Mouse (Mus musculus) megakaryocyte progenitor cell, adult 5-6 weeks (primary cell): ENCODE measurements around the gene Unk. TPM values are rescaled to one million over a fixed set of nuclear protein-coding genes. Genes with fewer than 3 reads are reported as not detected.
A peak's percentile ranks its signal among the peaks of the same experiment; 100 is the strongest.
"Not testable (repeated sequence)": the region's sequence is repeated elsewhere in the genome, so short reads cannot be mapped to it uniquely, and the experiment has no call there.

Source experiments
- ATAC-seq: replicated peaks from 2 replicates; pipeline ENCODE4 v1.8.0; 2016; ENCODE audit warnings: mild to moderate bottlenecking, moderate TSS enrichment, inconsistent platforms; ENCODE audit not compliant: poor library complexity
- total RNA-seq, 2 experiments: library from RNA; stranded (forward) in 1 of 2; stranded (reverse) in 1 of 2; fragments of 157-497, 149-512 nt in 1 of 2; fragments of 200-1000 nt in 1 of 2; gene quantifications; 2 replicates each; pipeline versions ENCODE4 v1.2.3 to v1.2.4; 2015 to 2017

Gene Unk
- total RNA-seq, 2 experiments from 2014 or later = 13.7 to 18.7 TPM

- peak; percentile 58 for ATAC-seq
Measured at GRCm38 (mm10) chr11:116087194-116088130, 57.3 kb downstream of the Unk start.

GRCm38 (mm10) chr11:116088188-116088587, 58.1 kb downstream of the Unk start:
- ATAC-seq = no peak

- peak; percentile 9; the same call in 1 of the 2 replicates for ATAC-seq
Measured at GRCm38 (mm10) chr11:116088741-116089394, 58.7 kb downstream of the Unk start.

GRCm38 (mm10) chr11:116089545-116089944, 59.4 kb downstream of the Unk start:
- ATAC-seq = no peak

GRCm38 (mm10) chr11:116091591-116091990, 61.5 kb downstream of the Unk start:
- ATAC-seq = no peak

- ATAC-seq = not testable (repeated sequence)
Measured at GRCm38 (mm10) chr11:116092959-116093358, 62.8 kb downstream of the Unk start.

GRCm38 (mm10) chr11:116093771-116094565, 63.8 kb downstream of the Unk start:
- peak; percentile 67 for ATAC-seq

- no peak for ATAC-seq
Measured at GRCm38 (mm10) chr11:116095573-116095972, 65.5 kb downstream of the Unk start.

GRCm38 (mm10) chr11:116096213-116097108, 66.3 kb downstream of the Unk start:
- peak; percentile 45; the same call in 1 of the 2 replicates for ATAC-seq

GRCm38 (mm10) chr11:116098711-116099460, 68.8 kb downstream of the Unk start:
- ATAC-seq = no peak

GRCm38 (mm10) chr11:116099462-116099861, 69.3 kb downstream of the Unk start:
- no peak for ATAC-seq

- no peak for ATAC-seq
Measured at GRCm38 (mm10) chr11:116100385-116100784, 70.3 kb downstream of the Unk start.

GRCm38 (mm10) chr11:116100839-116101238, 70.7 kb downstream of the Unk start:
- ATAC-seq = no peak

GRCm38 (mm10) chr11:116101931-116102381, 71.8 kb downstream of the Unk start:
- ATAC-seq = peak; percentile 9; the same call in 1 of the 2 replicates

GRCm38 (mm10) chr11:116102472-116102871, 72.3 kb downstream of the Unk start:
- ATAC-seq = no peak

- ATAC-seq = no peak
Measured at GRCm38 (mm10) chr11:116103572-116103971, 73.5 kb downstream of the Unk start.

- 0 out of 2 replicates have a peak, but pooled peaks have one; percentile 8 for ATAC-seq
Measured at GRCm38 (mm10) chr11:116104006-116104646, 74.0 kb downstream of the Unk start.

- ATAC-seq = no peak
Measured at GRCm38 (mm10) chr11:116105065-116105464, 74.9 kb downstream of the Unk start.
